Mouse (Mus musculus) testis, adult 2 months (tissue): ENCODE results near the gene Myl12a. TPM values are rescaled to one million over a fixed set of nuclear protein-coding genes. Genes with fewer than 3 reads are reported as not detected.
"Not testable (repeated sequence)": the region's sequence is repeated elsewhere in the genome, so short reads cannot be mapped to it uniquely, and the experiment has no call there.

Experiments used
- H3K27ac ChIP-seq: fragments of 200-500 bp; 2 replicates; pipeline ENCODE4 v1.5.1; 2012; ENCODE audit warnings: low read depth, low read length; ENCODE audit not compliant: control insufficient read depth, insufficient read depth
- H3K27me3 ChIP-seq: fragments of 200-500 bp; 2 replicates; pipeline ENCODE4 v1.6.1; 2012; ENCODE audit warnings: mild to moderate bottlenecking, low read length, moderate library complexity; ENCODE audit not compliant: control insufficient read depth, insufficient read depth
- H3K36me3 ChIP-seq: fragments of 200-500 bp; 2 replicates; pipeline ENCODE4 v1.6.1; 2012; ENCODE audit warnings: mild to moderate bottlenecking, low read length; ENCODE audit not compliant: control insufficient read depth, insufficient read depth
- H3K4me1 ChIP-seq: fragments of 200-500 bp; 2 replicates; pipeline ENCODE4 v1.6.1; 2012; ENCODE audit warnings: low read length; ENCODE audit not compliant: control insufficient read depth, insufficient read depth
- H3K4me3 ChIP-seq: fragments of 200-500 bp; 2 replicates; pipeline ENCODE4 v1.5.1; 2012; ENCODE audit warnings: low read depth, mild to moderate bottlenecking, low read length, moderate library complexity, mixed read lengths; ENCODE audit not compliant: control insufficient read depth
- CTCF ChIP-seq: fragments of 200-500 bp; IDR thresholded peaks from 2 replicates; pipeline ENCODE4 v1.5.1; 2012; ENCODE audit warnings: low read depth, mild to moderate bottlenecking, inconsistent platforms, low read length, moderate library complexity; ENCODE audit not compliant: control insufficient read depth, insufficient read depth, insufficient replicate concordance
- POLR2A ChIP-seq: fragments of 200-500 bp; IDR thresholded peaks from 2 replicates; pipeline ENCODE4 v1.6.1; 2012; ENCODE audit warnings: low read depth, mild to moderate bottlenecking, inconsistent platforms, low read length, moderate library complexity; ENCODE audit not compliant: control insufficient read depth
- polyA plus RNA-seq: library from polyadenylated mRNA; depleted of rRNA; stranded (reverse); fragments of >200 nt; gene quantifications from 2 replicates; pipeline ENCODE4 v1.2.3, GENCODE M21; 2012; rRNA removed

The Myl12a gene
- polyA plus RNA-seq, 1 experiment: 29.2 TPM

- Histone ChIP-seq H3K27ac (no peak overlapping the region), H3K36me3 (no peaks in the 10 kb centered on the region), H3K4me1 (no peaks in the 10 kb centered on the region), H3K4me3 (no peak overlapping the region), H3K27me3 (no peaks in the 10 kb centered on the region)
- TF ChIP-seq CTCF: no peak
- no peak for TF ChIP-seq POLR2A
Measured at GRCm38 (mm10) chr17:70965281-70965680, 37.4 kb downstream of the Myl12a start.

- H3K27ac ChIP-seq, H3K27me3 ChIP-seq, H3K36me3 ChIP-seq, H3K4me1 ChIP-seq, H3K4me3 ChIP-seq: not testable (repeated sequence)
Measured at GRCm38 (mm10) chr17:70963546-70963945, 39.1 kb downstream of the Myl12a start.

- Histone ChIP-seq H3K36me3 (no peaks in the 10 kb centered on the region), H3K27ac (no peak overlapping the region), H3K27me3 (no peaks in the 10 kb centered on the region), H3K4me1 (no peaks in the 10 kb centered on the region), H3K4me3 (no peak overlapping the region)
- no peak for TF ChIP-seq POLR2A
- TF ChIP-seq CTCF: no peak
Measured at GRCm38 (mm10) chr17:70951266-70951665, 51.4 kb downstream of the Myl12a start.

GRCm38 (mm10) chr17:70949171-70949570, 53.5 kb downstream of the Myl12a start:
- H3K4me1 ChIP-seq: no peaks in the 10 kb centered on the region
- H3K27me3 ChIP-seq: no peaks in the 10 kb centered on the region
- no peak for TF ChIP-seq CTCF
- TF ChIP-seq POLR2A: no peak
- H3K27ac ChIP-seq: no peak overlapping the region
- no peak overlapping the region for H3K4me3 ChIP-seq
- no peaks in the 10 kb centered on the region for H3K36me3 ChIP-seq

- Histone ChIP-seq H3K4me3 (no peak overlapping the region), H3K27me3 (no peaks in the 10 kb centered on the region), H3K36me3 (no peaks in the 10 kb centered on the region), H3K4me1 (no peaks in the 10 kb centered on the region), H3K27ac (no peak overlapping the region)
- TF ChIP-seq POLR2A (no peak), CTCF (no peak)
Measured at GRCm38 (mm10) chr17:70948721-70949120, 54.0 kb downstream of the Myl12a start.

GRCm38 (mm10) chr17:70943779-70944178, 58.9 kb downstream of the Myl12a start:
- Histone ChIP-seq H3K4me3 (no peak overlapping the region), H3K4me1 (no peaks in the 10 kb centered on the region), H3K36me3 (no peaks in the 10 kb centered on the region), H3K27ac (no peak overlapping the region), H3K27me3 (no peaks in the 10 kb centered on the region)
- TF ChIP-seq CTCF: no peak
- no peak for TF ChIP-seq POLR2A

Other genes with a start within 250 kb of the Myl12a start
- 47.5 and 50.9 TPM in 2 replicates for gene Tgif1, start 149.3 kb downstream of the Myl12a start, polyA plus RNA-seq
- gene Myom1, start 245 bp downstream of the Myl12a start, polyA plus RNA-seq: 2.1 and 3.4 TPM in 2 replicates
- 11.2 and 11.8 TPM in 2 replicates for gene Lpin2, start 179.7 kb upstream of the Myl12a start, polyA plus RNA-seq